Mouse (Mus musculus) liver, adult 2 months (tissue): Measurements from ENCODE around the gene Hgd.
"Not testable (repeated sequence)": the region's sequence is repeated elsewhere in the genome, so short reads cannot be mapped to it uniquely, and the experiment has no call there.

Experiments used
- CTCF ChIP-seq: fragments of 200-500 bp; IDR thresholded peaks from 2 replicates; pipeline ENCODE4 v1.5.1; 2011; ENCODE audit warnings: low read depth, low read length, control low read depth
- POLR2A ChIP-seq: fragments of 200-500 bp; IDR thresholded peaks from 2 replicates; pipeline ENCODE4 v1.6.1; 2011; ENCODE audit warnings: low read length, control low read depth; ENCODE audit not compliant: insufficient read depth; ENCODE audit errors: extremely low read depth

DNA sequence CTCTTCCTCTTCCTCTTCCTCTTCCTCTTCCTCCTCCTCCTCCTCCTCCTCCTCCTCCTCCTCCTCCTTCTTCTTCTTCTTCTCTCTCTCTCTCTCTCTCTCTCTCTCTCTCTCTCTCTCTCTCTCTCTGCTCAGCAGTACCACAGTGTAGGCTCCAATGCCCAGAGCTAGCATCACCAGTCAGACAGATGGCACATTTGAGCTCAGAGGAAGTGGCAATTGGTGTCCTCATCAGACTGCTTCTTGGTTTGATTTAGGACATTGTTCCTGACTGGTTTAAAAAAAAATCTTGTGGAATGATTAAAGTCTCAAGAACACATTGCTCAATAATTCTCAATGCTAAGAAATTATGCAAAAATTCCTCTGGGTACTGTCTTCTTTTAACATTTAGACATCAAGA is 60.6 kb downstream of the Hgd start:
- TF ChIP-seq CTCF, POLR2A: not testable (repeated sequence)
